Mouse (Mus musculus): ENCODE data around the gene Nfic. TPM values are rescaled to one million over a fixed set of nuclear protein-coding genes. Genes with fewer than 3 reads are reported as not detected.

Gene Nfic
- polyA plus RNA-seq, 1 experiment from 2014 or later = 19.7 TPM

GRCm38 (mm10) chr10:81425236-81425850, 30.1 kb downstream of the Nfic start:
- Histone ChIP-seq H3K36me3 (no peaks in the 10 kb centered on the region), H3K27ac (replicated peaks) (no peak overlapping the region), H3K9me3 (no peaks in the 10 kb centered on the region), H3K4me2 (replicated peaks) (no peak overlapping the region), H3K4me1 (peaks cover 37% of the 10 kb centered on the region), H3K4me3 (peak overlapping the region; percentile 39; the same call in 1 of the 2 replicates), H3K27me3 (peaks cover 84% of the 10 kb centered on the region), H3K9ac (replicated peaks) (no peak overlapping the region; the same call in 1 of the 2 replicates)
- WGBS = 32% methylated on average over 10 of the region's 10 CpGs
- ATAC-seq (ENCODE audit: low FRiP score, low read depth) = no peak

- H3K27ac ChIP-seq (replicated peaks) = no peak overlapping the region
- H3K9ac ChIP-seq (replicated peaks) = peak overlapping the region; percentile 37; the same call in 1 of the 2 replicates
- peaks cover 33% of the 10 kb centered on the region for H3K4me1 ChIP-seq
- peaks cover 86% of the 10 kb centered on the region for H3K27me3 ChIP-seq
- no peak overlapping the region for H3K4me2 ChIP-seq (replicated peaks)
- H3K9me3 ChIP-seq = no peaks in the 10 kb centered on the region
- no peak for ATAC-seq (ENCODE audit: low FRiP score, low read depth)
- 0 out of 2 replicates have a peak, but pooled peaks cover 5% of the 10 kb centered on the region for H3K36me3 ChIP-seq
- 6% methylated on average over 24 of the region's 25 CpGs for whole genome bisulfite sequencing
- no peak overlapping the region for H3K4me3 ChIP-seq
Observed at GRCm38 (mm10) chr10:81424246-81425051, 31.0 kb downstream of the Nfic start.

GRCm38 (mm10) chr10:81423476-81424245, 31.8 kb downstream of the Nfic start:
- ATAC-seq (ENCODE audit: low FRiP score, low read depth) = no peak
- WGBS = 71% methylated on average over 4 of the region's 4 CpGs
- Histone ChIP-seq H3K36me3 (0 out of 2 replicates have a peak, but pooled peaks cover 5% of the 10 kb centered on the region), H3K9me3 (no peaks in the 10 kb centered on the region), H3K27me3 (peaks cover 81% of the 10 kb centered on the region), H3K4me2 (replicated peaks) (no peak overlapping the region), H3K9ac (replicated peaks) (peak overlapping the region; percentile 37; the same call in 1 of the 2 replicates), H3K4me3 (no peak overlapping the region), H3K4me1 (peaks cover 34% of the 10 kb centered on the region), H3K27ac (replicated peaks) (no peak overlapping the region)

GRCm38 (mm10) chr10:81422661-81423217, 32.7 kb downstream of the Nfic start:
- 78% methylated on average over 3 of the region's 3 CpGs for WGBS
- Histone ChIP-seq H3K4me3 (no peak overlapping the region), H3K36me3 (0 out of 2 replicates have a peak, but pooled peaks cover 5% of the 10 kb centered on the region), H3K4me2 (replicated peaks) (no peak overlapping the region), H3K4me1 (peaks cover 42% of the 10 kb centered on the region), H3K9ac (replicated peaks) (no peak overlapping the region), H3K27me3 (peaks cover 78% of the 10 kb centered on the region), H3K27ac (replicated peaks) (no peak overlapping the region; the same call in 1 of the 2 replicates), H3K9me3 (no peaks in the 10 kb centered on the region)
- no peak for ATAC-seq (ENCODE audit: low FRiP score, low read depth)

GRCm38 (mm10) chr10:81422191-81422590, 33.2 kb downstream of the Nfic start:
- peaks cover 78% of the 10 kb centered on the region for H3K27me3 ChIP-seq
- no peaks in the 10 kb centered on the region for H3K9me3 ChIP-seq
- H3K27ac ChIP-seq (replicated peaks) = no peak overlapping the region
- H3K4me2 ChIP-seq (replicated peaks) = no peak overlapping the region
- no peak for ATAC-seq (ENCODE audit: low FRiP score, low read depth)
- H3K4me3 ChIP-seq = no peak overlapping the region
- 0 out of 2 replicates have a peak, but pooled peaks cover 5% of the 10 kb centered on the region for H3K36me3 ChIP-seq
- no peak overlapping the region for H3K9ac ChIP-seq (replicated peaks)
- peaks cover 45% of the 10 kb centered on the region for H3K4me1 ChIP-seq
- WGBS = 71% methylated on average over 6 of the region's 6 CpGs

GRCm38 (mm10) chr10:81421797-81422100, 33.7 kb downstream of the Nfic start:
- no peak for ATAC-seq (ENCODE audit: low FRiP score, low read depth)
- 82% methylated on average over 5 of the region's 5 CpGs for WGBS
- no peak overlapping the region for H3K4me2 ChIP-seq (replicated peaks)

GRCm38 (mm10) chr10:81421041-81421796, 34.2 kb downstream of the Nfic start:
- H3K36me3 ChIP-seq = 0 out of 2 replicates have a peak, but pooled peaks cover 5% of the 10 kb centered on the region
- H3K9me3 ChIP-seq = no peaks in the 10 kb centered on the region
- no peak overlapping the region for H3K9ac ChIP-seq (replicated peaks)
- H3K4me2 ChIP-seq (replicated peaks) = no peak overlapping the region
- no peak for ATAC-seq (ENCODE audit: low FRiP score, low read depth)
- H3K4me3 ChIP-seq = no peak overlapping the region
- H3K4me1 ChIP-seq = peaks cover 45% of the 10 kb centered on the region
- WGBS = 72% methylated on average over 4 of the region's 4 CpGs
- H3K27ac ChIP-seq (replicated peaks) = no peak overlapping the region
- peaks cover 71% of the 10 kb centered on the region for H3K27me3 ChIP-seq

More at GRCm38 (mm10) chr10:81421797-81422100, 33.7 kb downstream of the Nfic start:
- Histone ChIP-seq H3K36me3 (0 out of 2 replicates have a peak, but pooled peaks cover 5% of the 10 kb centered on the region), H3K27me3 (peaks cover 77% of the 10 kb centered on the region), H3K9me3 (no peaks in the 10 kb centered on the region), H3K9ac (replicated peaks) (no peak overlapping the region), H3K4me1 (peaks cover 45% of the 10 kb centered on the region), H3K4me3 (no peak overlapping the region), H3K27ac (replicated peaks) (no peak overlapping the region)

- Histone ChIP-seq H3K4me1 (peaks cover 48% of the 10 kb centered on the region), H3K27me3 (peaks cover 62% of the 10 kb centered on the region), H3K36me3 (0 out of 2 replicates have a peak, but pooled peaks cover 5% of the 10 kb centered on the region), H3K9me3 (no peaks in the 10 kb centered on the region), H3K27ac (replicated peaks) (no peak overlapping the region), H3K9ac (replicated peaks) (no peak overlapping the region), H3K4me3 (no peak overlapping the region), H3K4me2 (replicated peaks) (no peak overlapping the region)
- ATAC-seq (ENCODE audit: low FRiP score, low read depth) = no peak
- 87% methylated on average over 40 of the region's 40 CpGs for WGBS
Observed at GRCm38 (mm10) chr10:81420191-81420767, 35.2 kb downstream of the Nfic start.

- Histone ChIP-seq H3K36me3 (0 out of 2 replicates have a peak, but pooled peaks cover 5% of the 10 kb centered on the region), H3K9me3 (no peaks in the 10 kb centered on the region), H3K4me2 (replicated peaks) (no peak overlapping the region), H3K27ac (replicated peaks) (0 out of 2 replicates have a peak overlapping the region, but pooled peaks have one; percentile 4), H3K4me3 (no peak overlapping the region), H3K4me1 (peaks cover 48% of the 10 kb centered on the region), H3K9ac (replicated peaks) (no peak overlapping the region), H3K27me3 (peaks cover 52% of the 10 kb centered on the region)
- ATAC-seq (ENCODE audit: low FRiP score, low read depth) = no peak
- WGBS = 89% methylated on average over 10 of the region's 10 CpGs
Observed at GRCm38 (mm10) chr10:81419111-81419928, 36.1 kb downstream of the Nfic start.

All from midbrain, embryonic 12.5 days (tissue).